Comparison of ENCODE assay signal across 24 mouse cellular contexts in genomic region chr1:84668100-84668846, GRCm38 (mm10). TPM values are rescaled to one million over a fixed set of nuclear protein-coding genes. Genes with fewer than 3 reads are reported as not detected.
DNase-seq lines count a peak whose midpoint lies in the region; ATAC-seq lines count a peak whose summit lies in the region.
"Had no signal": no experiment of that assay in that cellular context is flagged by ENCODE, and none has a peak within 500 bp of the region (broad histone marks: within the 10 kb centered on the region; RNA-seq: fewer than 3 reads in every experiment).

No protein-coding gene starts in this region.

- H3K9me3 ChIP-seq in forebrain, embryonic 15.5 days, result no peaks in the 10 kb centered on the region
- no peaks in the 10 kb centered on the region for H3K9me3 ChIP-seq in forebrain, embryonic 12.5 days
- H3K9me3 ChIP-seq in midbrain, embryonic 15.5 days, result no peaks in the 10 kb centered on the region
- no peaks in the 10 kb centered on the region for H3K9me3 ChIP-seq in midbrain, embryonic 13.5 days
- H3K9me3 ChIP-seq in midbrain, embryonic 16.5 days (replicated peaks; ENCODE audit: control insufficient read depth, low read length, poor library complexity, severe bottlenecking), result no peaks in the 10 kb centered on the region
- H3K9me3 ChIP-seq: heart, embryonic 10.5 days; hindbrain, embryonic 10.5 days; limb, embryonic 10.5 days had no signal

- H3K36me3 ChIP-seq in forebrain, embryonic 15.5 days, result no peaks in the 10 kb centered on the region
- no peaks in the 10 kb centered on the region for H3K36me3 ChIP-seq in forebrain, embryonic 12.5 days (replicated peaks)
- no peaks in the 10 kb centered on the region for H3K36me3 ChIP-seq in midbrain, embryonic 15.5 days (replicated peaks)
- no peaks in the 10 kb centered on the region for H3K36me3 ChIP-seq in midbrain, embryonic 13.5 days
- H3K36me3 ChIP-seq in midbrain, embryonic 16.5 days (ENCODE audit: control insufficient read depth, insufficient read depth, low read length), result no peaks in the 10 kb centered on the region
- H3K36me3 ChIP-seq: heart, embryonic 10.5 days; hindbrain, embryonic 10.5 days; limb, embryonic 10.5 days had no signal

- H3K9ac ChIP-seq in forebrain, embryonic 15.5 days (replicated peaks), result no peak overlapping the region
- H3K9ac ChIP-seq in forebrain, embryonic 12.5 days, result no peak overlapping the region
- H3K9ac ChIP-seq in midbrain, embryonic 15.5 days, result no peak overlapping the region
- no peak overlapping the region for H3K9ac ChIP-seq in midbrain, embryonic 13.5 days (replicated peaks)
- no peak overlapping the region for H3K9ac ChIP-seq in midbrain, embryonic 16.5 days (ENCODE audit: low read depth, low read length)
- H3K9ac ChIP-seq: liver, postnatal 0 days had no signal

- peaks cover 6% of the 10 kb centered on the region; the same call in 1 of the 2 replicates for H3K4me1 ChIP-seq in forebrain, embryonic 15.5 days
- H3K4me1 ChIP-seq in forebrain, embryonic 12.5 days, result peaks cover 7% of the 10 kb centered on the region; the same call in 1 of the 2 replicates
- H3K4me1 ChIP-seq in midbrain, embryonic 15.5 days, result peaks cover 9% of the 10 kb centered on the region
- peaks cover 15% of the 10 kb centered on the region for H3K4me1 ChIP-seq in midbrain, embryonic 13.5 days (replicated peaks)
- H3K4me1 ChIP-seq in midbrain, embryonic 16.5 days (ENCODE audit: control insufficient read depth, insufficient read depth, low read length), result peaks cover 11% of the 10 kb centered on the region
- H3K4me1 ChIP-seq: heart, embryonic 10.5 days; limb, embryonic 10.5 days; megakaryocyte, embryonic 14.5 days had no signal

- no peak overlapping the region for H3K27ac ChIP-seq in forebrain, embryonic 15.5 days (replicated peaks)
- no peak overlapping the region for H3K27ac ChIP-seq in forebrain, embryonic 12.5 days
- H3K27ac ChIP-seq in midbrain, embryonic 15.5 days, result no peak overlapping the region
- no peak overlapping the region for H3K27ac ChIP-seq in midbrain, embryonic 13.5 days
- no peak overlapping the region for H3K27ac ChIP-seq in midbrain, embryonic 16.5 days (ENCODE audit: low read length)
- H3K27ac ChIP-seq: heart, embryonic 10.5 days; hindbrain, embryonic 10.5 days; left cerebral cortex, adult 2 months; limb, embryonic 10.5 days had no signal

- no peak overlapping the region for H3K4me2 ChIP-seq in forebrain, embryonic 15.5 days (replicated peaks)
- no peak overlapping the region for H3K4me2 ChIP-seq in forebrain, embryonic 12.5 days
- no peak overlapping the region for H3K4me2 ChIP-seq in midbrain, embryonic 15.5 days
- H3K4me2 ChIP-seq in midbrain, embryonic 13.5 days (replicated peaks), result no peak overlapping the region
- no peak overlapping the region for H3K4me2 ChIP-seq in midbrain, embryonic 16.5 days (ENCODE audit: low read length)

- ATAC-seq in forebrain, embryonic 15.5 days (replicated peaks), result peak; percentile 42; the same call in 1 of the 2 replicates
- ATAC-seq in forebrain, embryonic 12.5 days (ENCODE audit: low FRiP score), result no peak
- ATAC-seq in midbrain, embryonic 15.5 days (replicated peaks), result peak; percentile 70
- no peak for ATAC-seq in midbrain, embryonic 13.5 days
- peak; percentile 61; the same call in 1 of the 2 replicates for ATAC-seq in midbrain, embryonic 16.5 days
- ATAC-seq: liver, postnatal 0 days had no signal

- H3K4me3 ChIP-seq in forebrain, embryonic 15.5 days, result no peak overlapping the region
- H3K4me3 ChIP-seq in forebrain, embryonic 12.5 days (replicated peaks), result no peak overlapping the region
- H3K4me3 ChIP-seq in midbrain, embryonic 15.5 days, result no peak overlapping the region
- no peak overlapping the region for H3K4me3 ChIP-seq in midbrain, embryonic 13.5 days (replicated peaks)
- H3K4me3 ChIP-seq in midbrain, embryonic 16.5 days (ENCODE audit: low read depth, low read length), result no peak overlapping the region
- H3K4me3 ChIP-seq: heart, embryonic 10.5 days; hindbrain, embryonic 10.5 days; left cerebral cortex, adult 2 months; limb, embryonic 10.5 days; megakaryocyte, embryonic 14.5 days; myocyte had no signal

- no peaks in the 10 kb centered on the region for H3K27me3 ChIP-seq in forebrain, embryonic 15.5 days
- no peaks in the 10 kb centered on the region for H3K27me3 ChIP-seq in forebrain, embryonic 12.5 days
- H3K27me3 ChIP-seq in midbrain, embryonic 15.5 days (replicated peaks), result no peaks in the 10 kb centered on the region
- no peaks in the 10 kb centered on the region for H3K27me3 ChIP-seq in midbrain, embryonic 13.5 days
- H3K27me3 ChIP-seq in midbrain, embryonic 16.5 days (ENCODE audit: control insufficient read depth, insufficient read depth, low read depth, low read length), result no peaks in the 10 kb centered on the region
- H3K27me3 ChIP-seq: CH12.LX; megakaryocyte, embryonic 14.5 days had no signal

- no peak for DNase-seq in thymus, postnatal 4 days
- DNase-seq in layer of hippocampus, adult 18-20 months (ENCODE audit: low spot score in 2 of 2), result no peak
- DNase-seq: cerebellum, adult 9-11 months; gastrocnemius, postnatal 36 days; kidney, adult 18-20 months; kidney, postnatal 25 days; liver, postnatal 0 days; right cerebral cortex, postnatal 14 days; spleen, adult 18-20 months; thymus, postnatal 36 days had no signal

- 67% methylated on average over 7 of the region's 7 CpGs for WGBS in forebrain, embryonic 15.5 days
- 72% methylated on average over 7 of the region's 7 CpGs for WGBS in forebrain, embryonic 12.5 days
- 67% methylated on average over 7 of the region's 7 CpGs for WGBS in midbrain, embryonic 15.5 days
- WGBS in midbrain, embryonic 13.5 days, result 70% methylated on average over 7 of the region's 7 CpGs
- 59% methylated on average over 7 of the region's 7 CpGs for WGBS in midbrain, embryonic 16.5 days

RNA-seq across cellular contexts. Expression of gene Dner, which starts 27.7 kb away (rescaled TPM):
- polyA plus RNA-seq in forebrain, embryonic 15.5 days (2015; fragmentation: Nextera tagmentation; extraction: Ambion mirVana), result 170 and 178 TPM in 2 replicates
- polyA plus RNA-seq in forebrain, embryonic 12.5 days (2016; fragmentation: Nextera tagmentation; extraction: Ambion mirVana), result 69.3 and 73.7 TPM in 2 replicates
- polyA plus RNA-seq in midbrain, embryonic 15.5 days (2015; fragmentation: Nextera tagmentation; extraction: Ambion mirVana), result 275 and 291 TPM in 2 replicates
- polyA plus RNA-seq in midbrain, embryonic 13.5 days (2015; fragmentation: Nextera tagmentation; extraction: Ambion mirVana), result 156 and 168 TPM in 2 replicates
- 294 and 301 TPM in 2 replicates for polyA plus RNA-seq in midbrain, embryonic 16.5 days (2015; fragmentation: Nextera tagmentation; extraction: Ambion mirVana)
- total RNA-seq in layer of hippocampus, adult 18-20 months (2021), result 100 to 1,000 TPM; 108 to 117 TPM
- total RNA-seq: CH12.LX; gastrocnemius, postnatal 36 days; liver, adult 2 months; MEL had no signal
- polyA plus RNA-seq: liver, adult 2 months; liver, postnatal 0 days had no signal

Comparison
In these comparisons a context has a peak if more than half of its experiments do, and no peak if none do; other contexts are left out.
1. ATAC-seq: peak in forebrain, embryonic 15.5 days (single experiment), midbrain, embryonic 15.5 days (single experiment) and midbrain, embryonic 16.5 days (single experiment); none in forebrain, embryonic 12.5 days (single experiment) and midbrain, embryonic 13.5 days (single experiment).